Mouse (Mus musculus) naive thymus-derived CD4-positive, alpha-beta T cell, adult 2 months (primary cell): Measurements from ENCODE around the gene Cpm.
"Not testable (repeated sequence)": the region's sequence is repeated elsewhere in the genome, so short reads cannot be mapped to it uniquely, and the experiment has no call there.

Source experiments
- DNase-seq: peaks from one replicate; pipeline ENCODE4 v3.0.0-alpha.2; 2011; ENCODE audit warnings: low read depth

The Cpm gene

DNA sequence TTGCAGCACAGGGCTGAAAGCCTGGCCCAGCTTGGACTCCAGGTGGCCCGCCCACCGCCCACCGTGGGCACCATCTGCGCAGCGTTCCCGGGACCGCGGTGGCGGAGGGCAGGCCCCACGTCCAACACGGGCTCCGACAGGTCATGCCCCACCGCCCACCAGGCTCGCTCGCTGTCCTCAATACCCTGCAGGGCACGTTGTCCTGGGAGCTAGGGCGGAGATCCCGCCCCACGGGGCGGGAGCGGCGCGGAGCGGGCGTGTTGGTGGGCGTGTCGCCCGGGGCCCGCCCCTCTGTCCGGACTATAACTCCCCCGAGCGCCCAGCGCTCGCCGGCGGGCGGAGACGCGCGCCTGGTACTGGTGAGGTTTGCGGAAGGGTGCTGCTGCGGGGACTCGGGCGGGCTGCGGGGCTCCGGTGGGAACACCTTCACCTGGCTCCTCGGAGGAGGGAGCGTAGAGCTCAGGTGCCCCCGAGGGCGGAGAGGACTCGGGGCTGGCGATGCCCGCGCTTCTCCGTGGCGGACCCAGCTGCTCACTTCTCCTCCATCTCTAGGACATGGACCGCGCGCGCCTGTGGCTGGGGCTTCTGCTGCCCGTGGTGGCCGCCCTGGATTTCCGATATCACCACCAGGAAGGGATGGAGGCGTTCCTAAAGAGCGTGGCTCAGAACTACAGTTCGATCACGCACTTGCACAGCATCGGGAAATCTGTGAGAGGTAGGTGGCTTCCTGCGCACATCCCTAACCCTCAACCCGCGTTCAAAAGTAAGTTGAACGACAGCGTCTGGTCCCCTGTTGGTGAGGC is at the start of gene Cpm:
Gene Cpm, plus strand, starts transcription at position 332 of the 803 bp plus-strand sequence.
- DNase-seq = peak; percentile 80

DNA sequence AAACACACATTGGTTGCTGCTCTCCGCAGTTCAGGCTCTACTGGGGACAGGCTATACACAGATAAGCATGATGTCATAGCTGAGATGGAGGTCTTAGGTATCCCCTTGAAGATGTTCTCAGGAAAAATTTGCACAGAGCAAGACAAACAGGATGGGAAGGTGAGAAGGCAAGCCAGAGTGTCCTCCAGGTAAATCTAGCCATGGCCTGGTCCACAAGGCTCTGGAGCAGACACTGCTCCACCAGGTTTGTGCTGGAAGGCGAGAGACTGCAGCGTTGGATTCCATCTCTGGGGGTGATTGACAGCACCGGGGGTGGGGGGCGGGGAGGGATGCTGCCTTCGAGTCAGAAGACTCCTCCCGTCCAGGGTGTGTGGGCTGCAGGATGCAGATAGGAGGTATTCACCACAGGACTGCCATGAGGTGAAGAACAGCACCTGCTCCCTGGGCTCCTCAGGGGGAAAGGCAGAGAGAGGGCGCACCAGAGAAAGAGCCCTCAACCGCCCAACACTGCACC is 49.5 kb upstream of the Cpm start:
- no peak for DNase-seq

- no peak for DNase-seq
Observed at GRCm38 (mm10) chr10:117580405-117580804, 48.9 kb upstream of the Cpm start.

GRCm38 (mm10) chr10:117581007-117581752 is 48.1 kb upstream of the Cpm start:
- DNase-seq = no peak

DNA sequence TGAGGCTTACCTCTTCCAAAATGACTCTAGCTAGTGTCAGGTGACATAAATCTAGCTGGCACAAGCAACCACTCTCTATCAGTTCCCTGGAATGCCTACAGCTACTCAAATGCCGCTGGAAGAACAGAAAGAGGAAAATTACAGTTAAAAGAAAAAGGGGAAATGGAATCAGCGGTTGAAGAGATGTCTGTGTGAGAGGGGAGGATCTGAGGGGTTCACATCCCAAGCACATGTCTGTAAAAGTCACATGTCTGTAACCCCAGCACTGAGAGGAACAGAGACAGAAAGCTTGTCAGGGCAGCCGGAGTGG is 47.6 kb upstream of the Cpm start:
- no peak for DNase-seq

GRCm38 (mm10) chr10:117583155-117584061 is 45.9 kb upstream of the Cpm start:
- no peak for DNase-seq

GRCm38 (mm10) chr10:117584102-117584501 is 45.2 kb upstream of the Cpm start:
- DNase-seq = no peak

DNA sequence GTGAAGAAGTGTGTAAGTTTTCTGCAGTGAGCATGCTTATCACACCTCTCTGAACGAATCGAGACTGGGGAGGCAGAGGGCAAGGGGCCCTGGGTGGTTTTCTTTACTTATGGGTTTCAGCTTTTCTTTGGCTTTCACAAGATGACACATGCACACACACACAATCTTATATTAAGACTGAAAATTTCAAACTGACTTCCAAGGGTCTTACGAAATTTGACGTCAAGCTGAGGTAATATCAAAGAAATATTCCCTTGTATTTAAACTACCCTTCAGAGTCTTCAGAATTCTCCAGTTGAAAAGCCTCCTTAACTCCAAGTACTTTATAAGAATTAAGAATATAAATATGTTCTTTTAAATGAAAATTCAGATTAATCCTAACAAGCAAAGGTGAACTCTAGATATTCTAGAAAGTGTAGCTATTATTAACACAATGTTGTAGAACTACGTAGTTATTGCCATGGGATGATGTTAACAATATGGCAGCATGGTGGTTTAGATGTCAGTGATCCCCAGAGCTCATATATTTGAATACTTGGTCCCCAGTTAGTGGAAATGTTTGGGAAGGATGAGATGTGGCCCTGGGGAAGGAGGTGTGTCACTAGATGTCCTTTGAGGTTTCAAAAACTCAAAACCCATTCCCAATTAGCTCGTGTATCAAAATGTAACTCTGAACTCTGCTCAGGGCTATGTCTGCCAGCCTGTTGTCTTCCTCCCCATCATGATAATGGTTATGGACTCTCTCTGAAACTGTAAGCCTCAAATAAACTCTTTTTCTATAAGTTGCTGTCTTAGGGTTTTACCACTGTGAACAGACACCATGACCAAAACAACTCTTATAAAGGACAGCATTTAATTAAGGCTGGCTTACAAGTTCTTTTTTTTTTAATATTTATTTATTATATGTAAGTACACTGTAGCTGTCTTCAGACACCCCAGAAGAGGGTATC is 44.5 kb upstream of the Cpm start:
- DNase-seq = no peak

GRCm38 (mm10) chr10:117585600-117586299 is 43.5 kb upstream of the Cpm start:
- no peak for DNase-seq

DNA sequence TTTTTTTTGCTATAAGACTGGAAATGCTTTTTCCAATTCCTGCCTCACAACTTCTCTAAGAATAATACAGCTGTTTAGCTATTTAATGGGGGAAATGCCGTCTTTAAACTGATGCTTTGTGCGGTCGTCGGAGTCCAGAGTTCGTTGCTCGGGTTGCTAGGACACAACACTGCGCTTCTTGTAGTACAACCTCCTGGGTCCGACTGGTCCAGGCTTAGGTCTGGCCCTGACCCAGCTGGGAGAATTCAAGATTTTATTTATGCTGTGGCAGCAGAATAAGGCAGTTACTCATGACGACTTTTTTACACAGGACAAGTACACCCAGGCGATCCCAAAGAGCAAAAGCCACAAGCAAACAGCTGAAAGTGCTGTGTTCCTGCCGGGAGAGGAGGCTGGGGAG is 42.4 kb upstream of the Cpm start:
- DNase-seq = no peak

DNA sequence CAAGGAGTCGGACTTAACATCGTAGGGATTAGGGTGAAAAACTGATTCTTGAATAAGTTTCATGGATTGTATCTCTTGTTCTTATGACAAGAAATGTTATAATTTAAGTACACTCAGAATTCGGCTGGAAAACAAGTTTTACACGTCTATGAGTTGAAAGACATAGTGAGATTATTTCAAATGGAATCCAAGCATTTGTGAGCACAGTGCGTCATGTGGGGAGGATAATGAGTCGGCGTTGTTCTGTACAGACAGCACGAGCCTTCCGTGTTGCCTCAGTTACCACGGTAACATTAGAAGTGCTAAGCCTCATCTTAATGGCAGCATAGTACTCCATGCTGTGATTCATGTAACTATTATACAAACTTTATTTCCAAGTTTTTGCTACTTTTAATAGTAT is 42.0 kb upstream of the Cpm start:
- DNase-seq = no peak

DNA sequence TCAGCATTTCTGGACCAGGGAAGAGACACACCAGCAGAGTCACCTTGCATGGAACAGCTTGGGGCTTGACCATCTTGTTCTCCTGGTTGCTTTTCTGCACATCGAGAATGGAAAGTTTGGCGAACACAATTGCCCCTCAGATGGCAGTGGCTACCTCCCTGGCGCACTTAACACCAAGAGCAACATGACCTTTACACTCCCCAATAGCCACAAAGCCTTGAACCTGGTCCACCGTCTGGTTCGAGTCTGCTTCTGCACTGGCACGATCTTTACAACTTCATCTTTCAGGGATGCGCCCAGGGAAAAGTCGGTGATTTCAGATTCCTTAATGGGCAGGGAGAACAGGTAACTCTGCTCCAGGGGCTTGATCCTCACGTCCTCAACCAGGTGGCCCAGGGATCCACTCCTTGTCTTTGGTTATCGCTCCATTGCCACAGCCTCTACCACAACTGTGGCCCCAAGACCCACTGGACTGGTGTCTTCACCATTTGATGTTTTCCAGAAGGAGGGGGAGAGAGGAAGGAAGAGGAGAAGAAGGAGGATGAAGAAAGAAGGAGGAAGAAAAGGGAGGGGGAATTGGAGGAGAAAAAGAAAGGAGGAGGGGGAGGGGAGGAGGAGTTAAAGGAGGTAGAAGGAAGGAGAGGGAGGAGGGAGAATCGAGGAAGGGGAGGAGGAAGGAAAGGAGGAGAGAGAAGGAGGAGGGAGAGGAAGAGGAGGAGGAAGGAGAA is 40.7 kb upstream of the Cpm start:
- not testable (repeated sequence) for DNase-seq

- no peak for DNase-seq
Observed at GRCm38 (mm10) chr10:117589144-117589940, 40.0 kb upstream of the Cpm start.

DNA sequence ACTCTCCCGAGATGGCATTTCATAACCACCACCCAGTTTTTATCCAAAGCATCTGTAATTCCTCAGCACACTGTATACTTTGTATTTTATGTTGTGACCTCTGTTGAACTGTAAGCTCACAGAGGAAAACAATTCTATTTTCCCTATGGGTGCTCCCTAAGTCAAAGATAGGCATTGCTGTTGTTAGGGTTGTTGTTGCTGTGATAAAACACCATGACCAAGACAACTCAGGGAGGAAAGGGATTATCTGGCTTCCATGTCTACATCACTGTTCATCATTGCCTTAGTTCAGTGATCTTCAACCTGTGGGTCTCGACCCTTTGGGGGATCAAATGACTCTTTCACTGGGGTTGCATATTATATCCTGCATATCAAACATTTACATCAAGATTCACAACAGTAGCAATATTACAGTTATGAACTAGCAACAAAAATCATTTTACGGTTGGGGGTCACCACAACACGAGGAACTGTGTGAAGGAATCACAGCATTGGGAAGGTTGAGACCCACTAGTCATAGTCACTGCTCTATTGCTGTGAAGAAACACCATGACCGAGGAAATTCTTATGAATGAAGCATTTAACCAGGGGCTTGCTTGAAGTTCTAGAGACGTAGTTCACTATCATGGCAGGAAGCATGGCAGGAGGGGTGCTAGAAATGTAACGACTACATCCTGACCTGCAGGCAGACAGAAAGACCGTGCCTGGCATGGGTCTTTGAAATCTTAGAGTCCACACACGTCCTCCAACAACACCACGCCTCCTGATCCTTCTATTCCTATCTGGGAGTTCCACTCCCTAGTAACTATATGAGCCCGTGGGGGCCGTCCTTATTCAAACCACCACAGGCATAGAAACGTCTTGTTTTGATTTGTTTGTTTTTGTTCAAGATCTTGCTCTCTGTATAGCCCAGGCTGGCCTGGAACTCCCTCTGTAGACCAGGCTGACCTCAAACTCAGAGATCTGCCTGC is 38.7 kb upstream of the Cpm start:
- DNase-seq = no peak

GRCm38 (mm10) chr10:117591766-117592165 is 37.5 kb upstream of the Cpm start:
- no peak for DNase-seq

DNA sequence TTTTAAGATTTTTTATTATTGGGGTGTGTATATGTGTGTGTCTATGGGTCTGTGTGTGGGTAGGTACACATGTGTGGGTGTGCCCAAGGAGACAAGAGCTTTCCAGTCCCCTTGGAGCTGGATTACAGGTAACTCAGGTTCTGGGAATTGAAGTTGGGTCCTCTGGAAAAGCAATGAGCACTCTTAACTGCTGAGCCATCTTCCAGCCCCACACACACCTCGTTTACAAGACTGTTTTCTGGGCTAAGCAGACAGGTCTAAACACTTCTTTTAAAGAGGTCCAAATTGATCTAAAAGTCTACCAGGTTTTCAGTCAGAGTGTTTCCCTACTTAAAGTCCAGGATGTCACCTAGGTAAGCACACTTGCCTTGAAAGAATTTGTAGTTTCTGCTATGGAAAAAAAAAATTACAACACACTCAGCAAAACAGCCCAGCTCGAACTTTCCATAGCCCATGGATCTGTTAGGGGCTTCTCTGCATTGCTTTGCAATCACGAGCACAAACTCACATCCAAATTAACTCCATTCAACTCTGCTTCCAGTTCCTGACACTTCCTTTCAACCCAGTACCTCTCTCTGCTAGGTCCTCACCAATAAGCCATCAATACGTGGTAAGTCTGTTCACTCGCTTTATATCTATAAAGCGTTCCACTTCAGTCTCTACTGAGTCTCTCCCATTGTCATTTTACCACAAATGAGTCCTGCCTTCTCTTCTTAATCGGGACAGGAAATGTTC is 36.8 kb upstream of the Cpm start:
- DNase-seq = no peak

GRCm38 (mm10) chr10:117593041-117593570 is 36.2 kb upstream of the Cpm start:
- DNase-seq = no peak
